Mouse (Mus musculus) mouse trophoblast stem cell (cell line): ENCODE measurements around the gene Ppp2r2d.

Experiments
- in situ Hi-C, 2 experiments: fragments of 300-500 bp; cut with MseI, MboI; formaldehyde crosslinking; loops; 2 replicates in 1 of 2; 3 replicates in 1 of 2; pipeline ENCODE4 v1.15.1; 2025

Gene Ppp2r2d

GRCm38 (mm10) chr7:138845544-138846391 is at the start of gene Ppp2r2d, which contains the start of gene Mapk1ip1:
Ppp2r2d (plus strand) TSS chr7:138846079.
Mapk1ip1 (minus strand) TSS chr7:138846273.
- in situ Hi-C loops = loop anchor here in 1 of 2 experiments (10.0 to 25.0 kb wide), 2 partner anchors 79 to 1358 kb away; no protein-coding TSS in a partner anchor

- in situ Hi-C loops = no loop called here
Observed at GRCm38 (mm10) chr7:138803386-138803785, 42.5 kb upstream of the Ppp2r2d start.

DNA sequence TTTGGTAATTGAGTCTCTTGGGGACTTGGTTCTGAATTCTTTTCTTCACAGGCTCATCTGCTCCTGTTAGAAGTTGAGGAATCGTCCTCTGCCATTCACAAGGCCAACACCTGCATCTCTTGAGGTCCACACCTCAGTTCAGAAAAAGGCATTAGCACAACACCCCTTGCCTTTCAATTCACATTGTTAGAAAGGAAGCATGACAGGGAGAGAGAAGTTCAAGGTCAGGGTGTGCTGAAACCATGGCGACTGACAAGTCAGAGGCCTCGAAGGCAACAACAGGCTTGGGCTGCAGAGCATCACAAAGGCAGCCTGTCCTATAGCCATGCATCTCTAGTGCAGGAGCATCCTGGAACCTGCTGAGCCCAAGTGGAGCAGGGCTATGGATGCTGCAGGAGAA is 38.7 kb upstream of the Ppp2r2d start:
- in situ Hi-C loops = no loop called here

DNA sequence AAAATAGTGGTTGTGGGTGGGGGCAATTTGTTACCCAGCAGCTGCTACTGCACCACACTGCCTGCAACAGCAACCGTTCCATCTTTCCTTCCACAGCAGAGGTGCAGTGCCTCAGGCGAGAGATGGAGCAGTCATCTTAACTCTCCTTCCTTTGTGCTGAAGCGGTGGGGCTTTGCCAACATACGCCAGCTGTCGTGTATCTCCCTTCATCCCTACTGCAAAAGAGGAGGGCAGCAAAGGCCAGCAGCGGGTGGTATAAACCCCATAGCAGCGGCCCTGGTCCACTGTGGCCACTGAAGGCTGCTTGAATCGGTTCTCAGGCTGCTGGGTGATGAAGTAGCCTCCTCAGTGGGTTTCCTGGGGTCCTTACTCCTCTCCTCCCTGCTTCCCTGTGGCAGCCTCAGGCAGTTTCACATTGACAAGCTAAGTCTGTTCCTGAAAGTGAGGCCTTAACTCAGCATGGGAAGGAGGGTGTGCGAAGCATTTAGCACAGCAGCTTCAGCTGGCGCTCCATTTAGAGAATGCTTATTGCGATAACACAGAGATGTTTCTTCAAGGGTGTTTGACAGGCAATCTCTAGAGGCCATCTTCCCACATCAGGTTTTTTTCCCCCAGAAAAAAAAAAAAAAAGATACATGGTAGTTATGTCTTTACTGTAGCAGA is 32.5 kb upstream of the Ppp2r2d start:
- in situ Hi-C loops = no loop called here

DNA sequence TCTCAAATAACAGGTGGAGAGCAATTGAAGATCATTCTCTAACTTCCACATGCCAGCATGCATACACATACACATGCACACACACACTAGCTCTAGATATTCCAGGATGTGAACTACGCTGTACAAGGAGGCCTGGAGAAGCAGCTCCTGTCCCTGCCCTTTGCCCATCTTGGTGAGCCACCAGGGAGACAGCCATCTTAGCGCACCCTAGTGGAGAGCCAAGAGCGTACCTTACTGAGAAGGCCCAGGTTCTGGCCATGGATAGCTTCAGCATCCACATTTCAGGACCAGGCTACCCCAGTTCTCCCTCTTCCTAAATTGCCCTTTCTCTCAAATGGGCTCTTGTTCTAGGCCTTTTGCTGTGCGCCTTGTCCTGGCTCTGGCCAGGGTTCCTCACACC is 27.6 kb upstream of the Ppp2r2d start:
- in situ Hi-C loops = no loop called here

DNA sequence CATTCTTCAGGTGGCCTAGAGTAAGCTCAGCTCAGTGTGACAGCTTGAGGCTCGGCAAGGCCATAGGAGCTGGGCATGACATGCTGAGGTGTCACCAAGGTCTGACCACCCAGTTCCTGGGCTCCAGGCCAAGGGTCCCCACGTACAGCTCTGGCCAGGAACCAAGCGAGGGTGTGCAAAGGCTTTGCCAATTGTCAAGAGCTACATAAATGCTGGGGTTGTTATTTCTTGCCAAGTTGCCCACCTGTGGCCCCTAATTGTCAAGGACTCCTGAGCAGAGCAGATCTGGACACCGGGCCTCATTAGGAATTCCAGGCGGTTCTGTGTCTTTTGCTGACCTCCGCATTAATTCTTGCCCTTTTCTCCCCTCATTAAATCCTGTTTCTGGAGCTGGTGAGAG is 21.5 kb upstream of the Ppp2r2d start:
- in situ Hi-C loops = no loop called here

DNA sequence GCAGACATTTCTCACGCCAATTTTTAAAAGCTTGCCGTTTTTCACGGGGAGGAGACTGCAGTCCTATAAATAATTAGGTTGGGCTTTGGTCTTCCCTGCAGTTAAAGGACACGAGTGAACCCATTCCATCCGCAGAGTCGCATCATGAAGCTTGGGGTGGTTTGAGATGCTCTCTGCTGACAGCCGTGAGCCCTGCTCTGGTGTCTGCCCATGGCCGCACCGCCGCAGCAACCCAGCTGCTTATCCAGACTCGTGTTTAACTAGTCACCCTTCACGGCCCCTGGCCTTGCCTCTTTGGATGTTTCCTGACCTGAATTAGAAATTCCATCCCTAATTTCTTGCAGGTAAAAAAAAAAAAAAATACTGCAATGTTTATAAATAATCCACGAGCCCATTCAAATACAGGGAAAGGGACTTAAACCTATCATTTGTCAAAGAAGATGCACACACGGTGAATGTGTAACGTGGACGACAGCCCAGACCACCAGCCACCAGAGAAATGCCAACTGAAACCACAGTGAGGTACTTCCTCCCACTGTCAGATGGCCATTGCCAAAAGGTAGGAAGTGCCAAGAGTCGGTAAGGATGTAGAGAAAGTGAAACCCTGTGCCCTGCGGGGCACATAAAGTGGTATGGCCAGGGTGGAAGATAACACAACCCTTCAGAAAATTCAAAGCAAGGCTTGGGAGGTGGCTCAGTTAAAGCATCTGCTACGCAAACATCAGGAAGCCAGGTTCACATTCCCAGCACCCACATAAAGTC is 20.7 kb upstream of the Ppp2r2d start:
- in situ Hi-C loops = loop anchor here in 1 of 2 experiments (5.0 to 25.0 kb wide), 2 partner anchors 93 to 1338 kb away; no protein-coding TSS in a partner anchor

- in situ Hi-C loops = loop anchor here in 1 of 2 experiments (5.0 to 25.0 kb wide), 2 partner anchors 96 to 1341 kb away; no protein-coding TSS in a partner anchor
Observed at GRCm38 (mm10) chr7:138827812-138828211, 18.1 kb upstream of the Ppp2r2d start.

- in situ Hi-C loops = loop anchor here in 1 of 2 experiments (25.0 kb wide), 1 partner anchor 1348 kb away; no protein-coding TSS in a partner anchor
Observed at GRCm38 (mm10) chr7:138835028-138835427, 10.9 kb upstream of the Ppp2r2d start.

DNA sequence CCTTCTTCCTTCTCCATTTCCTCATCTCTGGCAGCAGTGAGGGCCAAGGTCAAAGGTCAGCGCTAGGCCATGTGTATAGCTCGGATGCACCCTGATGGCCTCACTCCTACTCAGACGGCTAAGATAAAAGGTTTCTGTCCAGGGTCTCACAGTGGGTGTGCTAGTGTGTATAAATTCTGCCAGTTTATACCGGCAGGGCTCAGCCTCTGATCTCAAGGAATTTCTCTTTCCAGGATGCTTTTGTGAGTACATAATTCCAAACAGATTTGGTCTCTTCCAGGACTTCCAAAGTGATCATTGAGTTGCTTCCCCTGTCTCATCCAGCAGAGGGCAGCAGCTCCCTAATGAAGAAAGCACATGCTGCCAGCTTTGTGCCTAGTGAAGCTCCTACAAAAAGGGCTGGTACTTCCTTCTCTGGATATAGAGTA is 5.3 kb upstream of the Ppp2r2d start:
- in situ Hi-C loops = loop anchor here (5.0 to 25.0 kb wide), 3 partner anchors 82 to 1353 kb away; no protein-coding TSS in a partner anchor

DNA sequence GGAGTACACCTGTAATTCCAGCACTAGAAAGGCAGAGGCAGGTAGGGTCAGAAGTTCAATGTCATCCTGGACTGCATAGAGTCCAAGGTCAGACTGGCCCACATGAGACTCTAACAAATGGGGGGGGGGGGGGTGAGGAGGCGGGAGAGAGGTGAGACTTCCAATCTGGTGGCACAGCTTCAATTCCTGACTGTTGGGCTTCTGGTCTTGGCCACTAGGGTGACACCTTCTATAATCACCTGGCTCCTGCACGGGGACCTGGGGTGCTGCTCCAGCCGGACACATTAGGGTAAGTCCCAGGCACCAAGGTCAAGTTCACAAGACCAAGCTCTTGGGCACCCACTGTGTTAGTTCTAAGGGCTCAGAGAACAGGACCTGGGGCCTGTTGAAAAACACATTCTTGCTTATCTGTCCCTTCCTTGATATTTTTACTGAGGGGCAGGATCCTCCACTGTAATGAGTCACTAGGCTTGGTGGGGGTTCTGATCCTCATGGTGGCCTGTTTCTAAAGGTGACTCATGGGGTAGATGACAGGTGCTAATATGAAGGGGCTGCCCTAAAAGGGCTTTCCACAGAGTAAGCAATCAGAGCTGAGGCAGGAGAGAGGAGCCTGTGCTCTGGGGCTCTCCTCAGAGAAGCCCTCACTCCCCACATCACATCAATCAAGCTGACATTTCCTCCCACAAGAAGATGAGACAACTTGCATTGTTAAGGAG is 4.3 kb upstream of the Ppp2r2d start:
- in situ Hi-C loops = loop anchor here (5.0 to 25.0 kb wide), 3 partner anchors 81 to 1354 kb away; no protein-coding TSS in a partner anchor

GRCm38 (mm10) chr7:138843421-138843820 is 2.5 kb upstream of the Ppp2r2d start:
- in situ Hi-C loops = loop anchor here (5.0 to 25.0 kb wide), 3 partner anchors 79 to 1356 kb away; no protein-coding TSS in a partner anchor

- in situ Hi-C loops = loop anchor here in 1 of 2 experiments (10.0 to 25.0 kb wide), 2 partner anchors 80 to 1358 kb away; no protein-coding TSS in a partner anchor
Observed at GRCm38 (mm10) chr7:138845111-138845510, 768 bp upstream of the Ppp2r2d start.

DNA sequence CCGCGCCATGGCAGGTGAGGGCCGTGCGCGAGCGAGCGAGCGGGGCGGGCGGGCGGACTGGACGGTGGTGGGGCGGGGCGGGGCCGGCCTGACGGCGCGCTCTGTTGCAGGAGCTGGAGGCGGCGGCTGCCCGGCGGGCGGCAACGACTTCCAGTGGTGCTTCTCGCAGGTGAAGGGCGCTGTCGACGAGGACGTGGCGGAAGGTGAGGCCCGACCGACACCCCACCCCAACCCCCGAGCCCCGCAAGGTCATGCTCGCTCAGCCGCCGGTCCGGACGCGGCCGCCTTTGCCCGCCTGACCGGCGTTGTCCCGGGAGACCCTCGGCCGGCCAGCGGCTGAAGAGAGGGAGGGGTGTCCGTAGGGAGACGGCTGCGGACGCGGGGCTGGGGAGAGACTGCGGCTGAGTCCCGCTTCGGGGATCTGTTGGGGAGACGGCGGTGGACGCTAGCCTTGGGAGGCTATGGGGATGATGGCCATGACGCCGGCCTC is 668 bp downstream of the Ppp2r2d start:
- in situ Hi-C loops = loop anchor here in 1 of 2 experiments (10.0 to 25.0 kb wide), 2 partner anchors 78 to 1359 kb away; no protein-coding TSS in a partner anchor

- in situ Hi-C loops = loop anchor here in 1 of 2 experiments (10.0 to 25.0 kb wide), 2 partner anchors 77 to 1360 kb away; no protein-coding TSS in a partner anchor
Observed at GRCm38 (mm10) chr7:138847316-138848027, 1.6 kb downstream of the Ppp2r2d start.

DNA sequence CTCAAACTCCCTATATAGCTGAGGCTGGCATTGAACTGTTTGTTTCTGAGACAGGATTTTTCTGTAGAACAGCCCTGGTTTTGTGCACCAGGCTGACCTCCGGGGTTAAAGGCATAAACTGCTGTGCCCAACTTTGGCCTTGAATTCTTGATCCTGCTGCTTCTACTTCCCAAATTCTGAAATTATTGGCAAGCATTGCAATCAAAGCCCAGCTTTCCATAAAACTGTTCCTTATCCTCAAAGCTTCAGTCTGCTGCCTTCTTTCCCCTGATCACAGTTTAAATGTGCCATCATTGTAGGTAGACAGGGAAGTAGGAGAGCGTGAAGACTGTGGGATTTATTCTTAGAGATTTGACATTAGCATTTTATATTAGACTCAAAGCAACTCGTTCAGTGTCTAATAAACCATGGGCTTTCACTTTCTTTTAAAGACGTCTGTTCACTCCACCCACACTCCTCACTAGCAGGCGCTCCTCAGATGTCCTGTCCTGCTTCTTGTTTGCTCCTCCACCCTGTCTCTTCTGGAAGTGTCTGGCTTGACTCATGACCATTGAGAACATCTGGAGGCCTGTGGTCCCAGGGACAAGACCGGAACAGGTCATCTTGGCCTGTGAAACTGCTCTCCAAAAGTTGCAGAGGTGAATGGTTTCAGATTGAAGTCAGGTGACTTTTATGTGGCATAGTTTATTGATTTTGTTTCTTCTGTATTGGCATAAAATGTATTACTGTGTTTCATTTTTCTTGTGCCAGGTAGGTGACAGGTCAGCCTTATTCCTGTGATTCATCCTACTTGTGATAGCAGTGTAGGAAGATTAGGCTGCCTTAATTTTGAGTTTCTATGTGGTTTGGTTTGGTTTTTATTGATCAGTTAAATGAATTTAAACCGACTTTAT is 2.4 kb downstream of the Ppp2r2d start:
- in situ Hi-C loops = loop anchor here in 1 of 2 experiments (10.0 to 25.0 kb wide), 2 partner anchors 77 to 1361 kb away; no protein-coding TSS in a partner anchor

GRCm38 (mm10) chr7:138850083-138850482 is 4.2 kb downstream of the Ppp2r2d start:
- in situ Hi-C loops = no loop called here

DNA sequence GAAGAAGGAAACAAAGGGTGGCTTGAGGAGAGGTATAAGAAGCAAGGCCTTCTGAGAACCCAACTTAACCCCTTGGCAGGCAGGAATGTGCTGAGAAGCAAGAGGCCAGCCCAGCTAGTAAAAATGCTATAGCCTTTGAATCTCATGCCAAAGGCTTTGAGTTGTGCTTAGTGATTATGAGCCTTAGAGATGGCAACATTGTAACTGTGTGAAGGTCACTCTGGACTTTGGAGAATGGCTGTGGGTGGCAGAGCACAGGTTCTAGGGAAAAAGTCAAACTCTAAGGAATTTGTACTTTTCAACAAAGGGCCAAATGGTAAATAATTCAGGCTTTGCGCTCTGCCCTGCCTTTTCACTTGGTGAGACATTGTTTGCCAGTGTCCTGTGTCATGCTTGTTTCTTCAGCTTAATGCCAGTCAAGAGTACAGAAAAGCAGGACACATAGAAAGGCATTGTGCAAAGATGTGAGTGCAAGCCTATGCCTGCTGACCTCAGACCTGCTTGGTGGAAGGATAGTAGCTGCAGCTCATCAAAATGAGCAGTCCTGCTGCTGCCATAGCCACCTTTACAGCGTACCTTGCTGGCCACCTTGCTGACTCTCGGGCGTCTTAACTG is 7.6 kb downstream of the Ppp2r2d start:
- in situ Hi-C loops = no loop called here
